Mouse (Mus musculus): ENCODE data around the gene Arpc2.

Gene Arpc2

DNA sequence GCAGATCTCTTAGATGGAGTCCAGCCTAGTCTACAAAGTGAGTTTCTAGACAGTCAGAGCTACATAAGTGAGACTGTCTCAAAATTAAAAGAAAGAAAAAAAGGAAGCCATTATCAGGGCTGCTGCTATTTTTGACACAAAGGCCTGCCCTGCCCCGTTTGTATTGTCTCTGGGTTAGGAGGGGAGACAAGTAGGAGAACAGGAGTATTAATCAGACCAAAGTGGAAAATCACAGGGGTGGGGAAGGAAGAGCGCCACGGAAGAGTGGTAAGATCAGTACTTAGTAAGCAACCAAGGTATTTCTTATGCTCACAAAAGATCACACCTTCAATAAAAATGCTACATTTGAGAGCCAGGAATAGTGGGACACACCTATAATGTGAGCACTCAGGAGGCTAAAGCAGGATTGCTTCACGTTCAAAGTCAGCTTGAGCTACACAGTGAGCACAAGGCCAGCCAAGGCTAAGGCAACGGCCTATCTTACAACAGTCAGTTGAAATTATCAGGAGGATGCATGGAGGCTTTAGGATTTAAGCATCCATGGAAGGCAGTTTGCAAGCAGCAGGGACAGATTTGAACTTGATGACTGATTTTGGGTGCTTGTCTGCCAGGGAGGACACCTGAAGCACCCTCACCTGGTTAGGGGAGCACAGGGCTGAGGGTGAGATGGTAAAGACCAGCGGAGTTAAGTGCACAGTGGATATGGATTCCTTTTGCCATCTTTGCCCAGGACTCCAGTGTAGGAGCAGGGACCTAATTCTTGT, 64.6 kb downstream of the Arpc2 start:
- no peak for DNase-seq (ENCODE audit: extremely low spot score, low spot score)

DNA sequence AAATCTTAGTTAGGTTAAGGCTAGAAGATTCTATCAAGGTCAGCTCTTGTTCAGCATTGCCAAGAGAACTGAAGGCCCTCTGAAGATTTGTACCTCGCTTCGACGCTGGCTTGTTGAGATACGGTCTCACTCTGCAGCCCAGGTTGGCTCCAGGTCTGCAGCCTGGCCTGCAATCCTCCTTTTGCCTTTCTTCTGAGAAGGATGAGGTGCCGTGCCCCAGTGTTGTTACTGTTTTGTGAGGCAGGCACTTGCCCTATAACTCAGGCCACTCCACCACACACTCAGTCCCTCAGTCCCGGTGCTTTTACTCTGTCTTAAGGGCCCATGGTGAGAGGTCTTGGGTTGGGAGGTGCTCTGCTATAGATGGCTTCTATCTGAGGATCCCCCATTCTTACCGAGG, 66.3 kb downstream of the Arpc2 start:
- no peak for DNase-seq (ENCODE audit: extremely low spot score, low spot score)

DNA sequence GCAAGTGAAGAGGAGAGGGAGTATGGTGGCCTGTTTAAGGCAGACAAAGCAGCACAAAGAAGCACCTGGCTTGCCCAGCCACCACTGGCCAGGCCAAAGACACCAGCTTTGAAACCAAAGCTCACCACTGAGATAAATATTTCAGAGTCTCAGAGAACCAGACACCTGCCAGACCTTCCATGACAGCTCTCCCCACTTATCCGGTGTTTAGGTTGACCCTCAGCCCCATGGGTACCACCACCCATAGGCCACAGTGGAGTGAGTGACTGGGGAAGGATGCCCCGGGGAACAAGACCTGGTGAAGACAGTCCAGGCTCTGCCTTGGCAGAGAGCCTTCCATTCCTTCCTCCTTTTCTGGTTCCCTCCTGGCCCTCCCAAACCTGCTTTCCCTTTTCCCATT, 67.0 kb downstream of the Arpc2 start:
- DNase-seq (ENCODE audit: extremely low spot score, low spot score): no peak

DNA sequence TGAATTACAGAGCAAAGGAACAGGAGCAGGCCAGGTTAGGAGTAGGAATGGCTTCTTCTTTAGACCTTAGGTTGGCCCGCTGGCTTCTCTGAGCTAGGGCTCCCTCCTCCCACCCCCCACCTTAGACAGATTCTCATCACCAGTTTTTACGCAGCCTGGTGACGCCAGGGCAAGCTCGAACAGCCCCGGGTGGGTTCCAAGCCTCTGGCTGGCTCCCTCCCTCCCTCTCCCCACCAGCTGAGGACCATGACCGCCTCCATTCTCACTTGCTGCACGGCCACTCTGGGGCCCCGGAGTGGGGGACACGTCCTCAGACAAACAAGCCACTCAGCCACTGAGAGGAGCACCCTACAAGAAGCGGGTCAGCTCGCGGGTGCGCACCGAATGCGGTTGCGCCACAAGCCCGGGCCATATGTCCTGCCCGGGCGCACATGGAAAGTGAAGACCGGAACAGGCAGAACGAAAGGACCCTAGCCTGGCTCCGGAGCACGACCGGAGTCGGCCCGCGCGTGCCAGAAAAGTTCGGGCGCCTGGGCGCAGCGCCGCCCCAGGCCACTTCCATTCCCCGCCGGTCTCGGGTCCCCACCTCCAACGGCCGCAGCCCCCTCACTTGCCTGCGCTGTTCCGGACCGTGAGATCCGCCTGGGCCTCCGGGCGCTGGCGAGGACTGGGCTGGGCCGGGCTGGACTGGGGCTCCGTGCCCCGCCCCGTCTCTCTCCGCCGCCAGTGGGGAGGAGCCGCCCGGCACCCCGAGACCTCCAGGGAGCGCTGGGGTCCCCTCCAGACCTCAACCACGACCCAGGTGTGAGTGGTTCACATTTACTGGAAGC, 67.8 kb downstream of the Arpc2 start:
- peak; percentile 74 for DNase-seq (ENCODE audit: extremely low spot score, low spot score)

DNA sequence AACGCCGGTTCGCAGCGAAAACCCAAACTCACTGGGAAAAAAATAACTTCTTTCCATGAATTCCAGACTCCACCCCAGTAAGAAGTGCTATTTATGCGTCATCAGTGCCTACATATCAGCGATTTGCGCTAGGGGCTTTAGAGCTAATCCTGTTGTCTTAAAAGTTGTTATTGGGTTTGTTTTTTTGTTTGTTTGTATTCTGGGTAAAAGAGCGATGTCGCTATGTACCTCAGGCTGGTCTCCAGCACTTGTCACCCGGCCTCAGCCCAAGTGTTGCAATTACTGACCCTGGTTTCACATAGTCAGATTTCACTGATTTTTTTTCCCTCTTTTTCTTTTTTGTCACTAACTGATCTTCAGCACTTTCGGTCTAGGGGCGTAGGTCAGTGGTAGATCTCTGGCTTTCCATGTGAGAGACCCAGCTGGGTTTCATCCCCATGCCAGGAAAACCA, 68.5 kb downstream of the Arpc2 start:
- no peak for DNase-seq (ENCODE audit: extremely low spot score, low spot score)

DNA sequence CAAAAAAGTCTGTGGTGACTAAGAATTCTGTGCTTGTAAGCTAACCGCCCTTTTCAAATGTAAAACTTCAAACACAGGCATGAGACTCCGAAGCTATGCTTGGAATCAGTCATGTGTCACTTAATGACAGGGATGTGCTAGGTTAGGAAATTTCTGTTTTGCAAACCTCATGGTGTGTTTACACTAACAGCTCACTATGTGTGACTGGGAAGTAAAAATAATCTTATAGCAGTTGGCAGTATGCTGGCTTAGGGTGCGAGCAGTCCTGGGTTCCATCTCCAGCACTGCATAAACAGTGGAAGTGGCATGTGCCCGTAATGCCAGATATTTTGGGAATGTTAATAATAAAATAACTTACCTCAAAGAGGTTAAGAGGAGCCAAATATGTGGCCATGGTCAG, 69.1 kb downstream of the Arpc2 start:
- DNase-seq (ENCODE audit: extremely low spot score, low spot score): no peak

DNA sequence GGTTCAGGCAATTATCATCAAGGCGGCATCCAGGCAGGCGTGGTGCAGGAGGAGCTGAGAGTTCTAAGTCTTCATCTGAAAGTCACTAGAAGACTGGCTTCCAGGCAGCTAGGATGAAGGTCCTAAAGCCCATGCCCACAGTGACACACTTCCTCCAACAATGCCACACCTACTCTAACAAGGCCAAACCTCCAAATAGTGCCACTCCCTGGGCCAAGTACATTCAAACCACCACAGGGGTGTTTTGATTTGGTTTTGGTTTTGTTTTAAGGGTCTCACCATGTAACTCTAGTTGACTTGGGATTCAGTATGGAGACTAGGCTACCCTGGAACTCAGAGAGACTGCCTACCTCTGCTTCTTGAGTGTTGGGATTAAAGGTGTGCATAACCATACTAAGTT, 69.6 kb downstream of the Arpc2 start, which contains the start of gene Tmbim1:
TSS of gene Tmbim1 (minus strand) at position 101 of the 400 bp plus-strand sequence.
- DNase-seq (ENCODE audit: extremely low spot score, low spot score): no peak

DNA sequence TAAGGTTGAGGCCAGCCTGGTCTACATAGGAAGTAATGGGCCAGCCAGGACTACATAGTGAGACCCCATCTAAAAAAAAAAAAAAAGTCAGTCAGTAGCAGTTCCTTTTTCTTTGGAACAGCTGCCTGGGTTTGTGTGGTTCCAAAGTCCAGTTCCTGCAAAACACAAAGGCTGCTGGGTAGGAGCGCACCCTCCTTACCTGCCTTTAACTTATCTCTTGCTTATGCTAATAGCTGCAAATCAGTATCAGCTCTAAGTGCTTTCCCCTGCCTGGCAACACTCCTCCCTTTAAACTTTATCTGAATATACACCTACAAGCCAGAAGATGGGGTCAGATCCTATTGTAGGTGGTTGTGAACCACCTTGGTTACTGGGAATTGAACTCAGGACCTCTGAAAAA, 71.3 kb downstream of the Arpc2 start:
- no peak for DNase-seq (ENCODE audit: extremely low spot score, low spot score)

DNA sequence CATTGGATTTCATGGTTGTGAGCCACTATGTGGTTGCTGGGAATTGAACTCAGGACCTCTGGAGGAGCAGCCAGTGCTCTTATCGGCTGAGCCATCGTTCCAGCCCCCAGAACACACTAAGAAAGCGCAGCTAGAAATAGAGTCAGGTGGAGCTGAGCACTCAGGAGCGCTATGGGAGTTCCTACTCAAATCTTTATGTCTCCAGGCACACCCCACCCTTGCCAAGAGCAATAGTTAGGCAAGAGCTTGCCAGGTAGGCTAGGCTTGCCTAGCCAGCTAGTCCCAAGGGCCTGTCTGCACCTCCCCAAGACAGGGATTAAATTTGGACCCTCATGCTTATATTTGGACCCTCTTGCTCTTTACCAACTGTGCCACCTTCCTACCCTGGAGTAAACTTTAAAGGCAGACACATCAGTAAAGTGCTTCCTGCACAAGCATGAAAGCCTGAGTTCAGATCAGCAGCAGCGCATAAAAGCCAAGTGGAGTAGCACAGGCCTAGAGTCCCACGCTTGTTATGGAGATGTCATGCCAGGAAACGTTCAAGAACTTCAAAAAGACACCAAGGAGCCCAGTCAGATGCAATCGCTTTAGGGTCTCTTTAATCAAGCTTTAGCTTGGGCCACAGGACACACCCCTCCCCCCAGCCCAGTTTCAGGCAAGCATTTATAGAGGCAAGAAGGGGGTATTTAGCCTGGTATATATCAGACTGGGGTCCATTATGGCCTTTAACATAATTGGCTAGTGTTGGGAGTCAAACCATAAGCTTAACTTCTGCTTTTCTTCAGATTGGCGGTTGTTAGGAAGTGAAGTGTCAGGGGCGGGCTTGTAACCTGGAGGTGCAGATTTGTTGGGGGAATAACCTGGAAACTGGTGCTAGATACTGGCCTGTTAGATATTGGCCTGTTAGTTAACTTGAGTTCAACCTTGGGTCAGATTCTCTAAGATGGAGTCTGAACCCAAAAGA, 72.4 kb downstream of the Arpc2 start:
- no peak for DNase-seq (ENCODE audit: extremely low spot score, low spot score)

DNA sequence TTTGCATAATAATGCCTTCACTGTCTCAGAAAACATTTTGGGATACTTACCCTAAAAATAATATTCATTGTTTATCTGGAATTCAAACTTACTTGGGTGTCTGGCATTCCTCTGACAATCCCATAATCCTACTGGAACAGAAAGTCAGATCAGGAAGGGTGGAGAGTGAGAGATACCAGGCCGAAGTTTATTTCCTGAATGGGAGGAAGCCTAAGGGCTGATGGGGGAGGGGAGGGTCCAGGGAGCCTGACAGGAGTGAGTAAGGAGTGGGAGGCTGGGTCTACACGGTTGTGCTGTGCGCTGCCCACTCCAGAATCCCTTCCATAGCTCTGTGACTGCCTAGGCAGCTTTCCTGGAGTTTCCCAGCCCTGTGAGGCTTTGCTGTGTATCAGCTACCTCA, 73.9 kb downstream of the Arpc2 start:
- no peak for DNase-seq (ENCODE audit: extremely low spot score, low spot score)

DNA sequence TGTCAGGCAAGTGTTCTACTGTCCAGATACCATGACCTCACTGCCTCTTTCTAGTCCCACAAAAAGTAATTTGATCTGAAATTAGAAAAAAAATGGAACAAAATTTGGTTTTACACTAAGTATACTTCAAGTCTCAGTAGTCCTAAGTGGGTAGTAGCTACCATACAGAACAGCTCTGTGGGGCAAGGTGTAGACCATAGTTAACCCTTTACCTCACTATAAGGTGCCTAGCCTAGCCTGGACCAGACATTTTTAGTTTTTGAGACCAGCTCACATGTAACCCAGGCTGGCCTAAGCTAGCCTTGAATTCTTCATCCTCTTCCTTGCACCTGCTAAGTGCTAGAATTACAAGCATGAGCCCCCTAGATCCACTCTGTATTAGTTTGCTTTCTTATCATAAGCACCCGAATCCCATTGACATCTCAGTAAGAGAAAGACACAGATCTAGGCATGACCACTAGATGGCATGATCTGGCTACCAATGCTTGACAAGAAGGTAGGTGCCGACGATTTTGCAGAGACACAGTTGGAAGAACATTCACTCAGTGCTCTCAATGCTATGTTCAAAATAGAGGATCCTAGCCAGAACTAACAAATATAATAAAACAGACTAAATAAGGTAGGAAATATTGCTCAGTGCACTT, 77.3 kb downstream of the Arpc2 start:
- DNase-seq (ENCODE audit: extremely low spot score, low spot score): peak; percentile 26

DNA sequence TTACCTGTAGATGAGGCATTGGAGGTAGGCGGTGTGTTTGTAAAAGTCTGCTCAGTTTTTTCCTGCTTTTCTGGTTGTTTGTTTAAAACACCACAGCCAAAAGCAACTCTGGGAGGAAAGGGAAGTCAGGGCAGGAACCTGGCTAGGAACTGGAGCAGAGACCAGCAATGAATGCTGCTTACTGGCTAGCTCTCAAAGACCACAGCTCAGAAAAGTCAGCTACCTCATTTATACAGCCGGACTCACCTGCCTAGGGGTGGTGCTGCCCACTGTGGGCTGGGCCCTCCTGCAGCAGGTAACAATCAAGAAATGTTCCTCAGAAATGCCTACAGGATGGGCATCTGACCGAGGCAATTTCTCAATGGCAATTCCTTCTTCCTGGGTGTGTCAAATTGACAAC, 78.9 kb downstream of the Arpc2 start:
- DNase-seq (ENCODE audit: extremely low spot score, low spot score): no peak

DNA sequence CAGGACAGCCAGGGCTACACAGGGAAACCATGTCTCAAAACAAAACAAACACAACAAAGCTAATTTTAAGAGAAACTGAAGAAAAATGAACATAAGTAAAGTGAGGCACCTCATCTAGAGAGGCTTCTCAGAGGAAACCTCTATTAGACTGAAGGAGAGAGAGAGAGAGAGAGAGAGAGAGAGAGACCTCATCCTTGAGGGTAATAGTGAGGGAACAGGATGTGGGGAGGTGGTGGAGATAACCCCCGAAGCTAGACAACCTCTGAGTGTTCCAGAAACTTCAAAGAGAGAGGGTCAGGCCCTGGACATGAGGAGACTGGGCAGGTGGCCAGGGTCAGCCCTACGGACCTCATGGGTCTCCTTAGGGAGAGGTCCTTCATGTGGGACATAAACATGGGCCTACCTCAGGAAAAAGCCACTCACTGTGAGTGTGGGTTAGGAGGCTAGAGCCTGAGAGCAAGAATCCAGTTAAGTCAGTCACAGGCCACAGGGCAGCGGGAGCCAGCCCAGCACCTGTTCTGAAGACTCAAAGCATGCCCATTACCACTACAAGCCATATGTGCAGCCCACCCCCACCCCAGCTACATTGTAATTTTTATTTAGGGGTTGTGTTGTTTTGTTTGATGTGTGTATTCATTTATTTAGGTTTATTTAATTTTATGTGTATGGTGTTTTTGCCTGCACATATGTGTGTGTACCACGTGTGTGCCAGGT, 80.4 kb downstream of the Arpc2 start:
- no peak for DNase-seq (ENCODE audit: extremely low spot score, low spot score)

Data from neural tube, embryonic 10.5 days (tissue).